Mouse (Mus musculus) forebrain, embryonic 12.5 days (tissue): Measurements from ENCODE around the gene Dhtkd1. TPM values are rescaled to one million over a fixed set of nuclear protein-coding genes. Genes with fewer than 3 reads are reported as not detected.

Experiments
- ATAC-seq: fragments of 200-750 bp; cut with Nextera tagmentation; 2 replicates; pipeline ENCODE4 v1.8.0; 2017; ENCODE audit warnings: moderate TSS enrichment; ENCODE audit not compliant: low FRiP score
- H3K27ac ChIP-seq: fragments of 300-500 bp; sonication (generic); 2 replicates; pipeline ENCODE4 v1.5.1; 2016; ENCODE audit warnings: mild to moderate bottlenecking
- H3K27me3 ChIP-seq: fragments of 300-500 bp; sonication (generic); 2 replicates; pipeline ENCODE4 v1.6.1; 2016; ENCODE audit warnings: mild to moderate bottlenecking
- H3K36me3 ChIP-seq: fragments of 300-500 bp; sonication (generic); replicated peaks from 2 replicates; pipeline ENCODE4 v1.6.1; 2016; ENCODE audit warnings: mild to moderate bottlenecking
- H3K4me1 ChIP-seq: fragments of 300-500 bp; sonication (generic); 2 replicates; pipeline ENCODE4 v1.6.1; 2016
- H3K4me2 ChIP-seq: fragments of 300-500 bp; sonication (generic); 2 replicates; pipeline ENCODE4 v1.6.1; 2016; ENCODE audit warnings: mild to moderate bottlenecking, moderate library complexity
- H3K4me3 ChIP-seq: fragments of 300-500 bp; sonication (generic); replicated peaks from 2 replicates; pipeline ENCODE4 v1.5.1; 2016; ENCODE audit warnings: mild to moderate bottlenecking
- H3K9ac ChIP-seq: fragments of 300-500 bp; sonication (generic); 2 replicates; pipeline ENCODE4 v1.6.1; 2016; ENCODE audit warnings: mild to moderate bottlenecking
- H3K9me3 ChIP-seq: fragments of 300-500 bp; sonication (generic); 2 replicates; pipeline ENCODE4 v1.6.1; 2016
- WGBS: fragments of 180-500 bp; shearing (Covaris S2); methylation state at CpG from one replicate; pipeline ENCODE4 v1.1.7; 2016; 5-methylcytosine and 5-hydroxymethylcytosine counted together
- polyA plus RNA-seq: library from polyadenylated mRNA; unstranded; fragments of >200 nt; fragmentation: Nextera tagmentation; extraction: Ambion mirVana; gene quantifications from 2 replicates; pipeline ENCODE4 v1.2.1, GENCODE M21; 2016

The Dhtkd1 gene
- polyA plus RNA-seq, 1 experiment from 2014 or later = 3.7 TPM

- H3K4me3 ChIP-seq = no peak overlapping the region
- no peaks in the 10 kb centered on the region for H3K27me3 ChIP-seq
- no peak overlapping the region for H3K27ac ChIP-seq
- 87% methylated on average over 3 of the region's 3 CpGs for WGBS
- no peaks in the 10 kb centered on the region for H3K36me3 ChIP-seq
- ATAC-seq = no peak
- peaks cover 11% of the 10 kb centered on the region for H3K4me1 ChIP-seq
- H3K9me3 ChIP-seq = no peaks in the 10 kb centered on the region
- no peak overlapping the region for H3K9ac ChIP-seq
- H3K4me2 ChIP-seq = no peak overlapping the region
Measured at GRCm38 (mm10) chr2:5946876-5947275, 4.3 kb upstream of the Dhtkd1 start.

DNA sequence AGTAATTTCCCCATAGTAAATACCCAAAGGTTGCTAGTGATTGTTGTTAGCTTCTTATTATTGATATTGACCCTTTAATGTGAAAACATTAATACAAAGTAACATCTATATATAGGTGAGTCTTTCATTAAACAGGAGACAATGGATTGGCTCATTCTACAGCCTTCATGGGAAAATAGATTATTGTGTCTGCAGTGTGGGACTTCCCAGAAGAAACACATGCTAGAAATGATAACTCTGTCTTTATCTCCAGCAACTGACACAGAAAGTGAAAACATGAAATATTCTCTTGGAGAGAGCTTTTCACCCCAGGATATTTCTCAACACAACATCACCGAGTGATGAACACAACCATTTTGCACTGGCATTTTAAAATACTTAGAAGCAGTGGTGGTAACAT is 3.0 kb upstream of the Dhtkd1 start:
- Histone ChIP-seq H3K4me1 (peaks cover 11% of the 10 kb centered on the region), H3K36me3 (no peaks in the 10 kb centered on the region), H3K4me3 (no peak overlapping the region), H3K9me3 (no peaks in the 10 kb centered on the region), H3K27ac (no peak overlapping the region), H3K9ac (no peak overlapping the region), H3K27me3 (no peaks in the 10 kb centered on the region), H3K4me2 (no peak overlapping the region)
- ATAC-seq = no peak
- 88% methylated on average over 1 of the region's 1 CpGs for WGBS

GRCm38 (mm10) chr2:5943071-5943470 is 479 bp upstream of the Dhtkd1 start:
- WGBS = 27% methylated on average over 4 of the region's 4 CpGs
- no peaks in the 10 kb centered on the region for H3K36me3 ChIP-seq
- ATAC-seq = peak; percentile 27; the same call in 1 of the 2 replicates
- H3K4me3 ChIP-seq = peak overlapping the region; percentile 56
- H3K9ac ChIP-seq = peak overlapping the region; percentile 56; the same call in 1 of the 2 replicates
- no peak overlapping the region for H3K27ac ChIP-seq
- H3K4me2 ChIP-seq = peak overlapping the region; percentile 83
- no peaks in the 10 kb centered on the region for H3K9me3 ChIP-seq
- H3K4me1 ChIP-seq = peaks cover 6% of the 10 kb centered on the region
- no peaks in the 10 kb centered on the region for H3K27me3 ChIP-seq

- no peaks in the 10 kb centered on the region for H3K27me3 ChIP-seq
- no peaks in the 10 kb centered on the region for H3K36me3 ChIP-seq
- WGBS = 60% methylated on average over 11 of the region's 11 CpGs
- ATAC-seq = peak; percentile 17; the same call in 1 of the 2 replicates
- H3K9me3 ChIP-seq = no peaks in the 10 kb centered on the region
- peaks cover 6% of the 10 kb centered on the region for H3K4me1 ChIP-seq
- H3K27ac ChIP-seq = no peak overlapping the region
- peak overlapping the region; percentile 83 for H3K4me2 ChIP-seq
- peak overlapping the region; percentile 56 for H3K4me3 ChIP-seq
- H3K9ac ChIP-seq = peak overlapping the region; percentile 56
Measured at GRCm38 (mm10) chr2:5941861-5942415, 654 bp downstream of the Dhtkd1 start.

DNA sequence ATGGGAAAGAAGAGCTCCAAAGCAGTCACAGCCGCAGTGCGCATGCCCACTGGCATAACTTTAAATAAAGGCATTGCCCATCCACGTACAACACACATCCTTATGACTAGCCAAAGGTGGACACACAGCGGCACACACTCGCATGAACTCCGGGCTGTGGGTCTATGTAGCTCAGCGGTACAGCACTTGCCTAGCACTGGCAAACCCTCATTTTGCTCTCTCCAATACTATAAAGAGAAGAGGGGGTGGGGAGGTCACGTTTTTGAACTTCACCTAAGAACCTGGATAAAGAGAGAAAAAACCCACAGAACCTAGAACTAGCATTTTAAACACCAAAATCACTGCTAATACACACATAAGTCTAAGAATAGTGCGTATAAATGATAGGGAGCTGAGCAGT is 1.7 kb downstream of the Dhtkd1 start:
- no peak for ATAC-seq
- Histone ChIP-seq H3K27ac (no peak overlapping the region), H3K4me2 (no peak overlapping the region), H3K4me3 (no peak overlapping the region), H3K9me3 (no peaks in the 10 kb centered on the region), H3K4me1 (peaks cover 6% of the 10 kb centered on the region), H3K9ac (no peak overlapping the region), H3K27me3 (no peaks in the 10 kb centered on the region), H3K36me3 (no peaks in the 10 kb centered on the region)
- 96% methylated on average over 9 of the region's 9 CpGs for WGBS

DNA sequence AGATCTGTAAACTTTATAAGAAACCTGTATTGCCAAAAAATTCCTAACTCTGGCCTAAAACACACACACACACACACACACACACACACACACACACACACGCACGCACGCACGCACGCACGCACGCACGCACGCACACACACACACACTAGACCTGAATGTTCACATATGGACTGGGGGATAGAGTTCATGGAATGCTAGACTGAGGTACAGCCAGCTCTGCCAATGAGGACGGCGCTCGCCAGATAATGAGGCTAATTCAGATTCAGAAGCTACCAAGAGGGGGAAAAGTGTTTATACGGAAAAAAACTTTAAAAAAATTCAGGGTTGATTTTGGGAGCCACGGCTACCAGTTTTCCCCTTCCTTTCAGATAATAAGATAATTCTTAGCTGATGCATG is 2.7 kb downstream of the Dhtkd1 start:
- H3K4me3 ChIP-seq = no peak overlapping the region
- no peak overlapping the region for H3K27ac ChIP-seq
- H3K9ac ChIP-seq = no peak overlapping the region
- WGBS = 87% methylated on average over 14 of the region's 14 CpGs
- peaks cover 6% of the 10 kb centered on the region for H3K4me1 ChIP-seq
- H3K36me3 ChIP-seq = no peaks in the 10 kb centered on the region
- H3K4me2 ChIP-seq = no peak overlapping the region
- H3K9me3 ChIP-seq = no peaks in the 10 kb centered on the region
- no peak for ATAC-seq
- H3K27me3 ChIP-seq = no peaks in the 10 kb centered on the region

DNA sequence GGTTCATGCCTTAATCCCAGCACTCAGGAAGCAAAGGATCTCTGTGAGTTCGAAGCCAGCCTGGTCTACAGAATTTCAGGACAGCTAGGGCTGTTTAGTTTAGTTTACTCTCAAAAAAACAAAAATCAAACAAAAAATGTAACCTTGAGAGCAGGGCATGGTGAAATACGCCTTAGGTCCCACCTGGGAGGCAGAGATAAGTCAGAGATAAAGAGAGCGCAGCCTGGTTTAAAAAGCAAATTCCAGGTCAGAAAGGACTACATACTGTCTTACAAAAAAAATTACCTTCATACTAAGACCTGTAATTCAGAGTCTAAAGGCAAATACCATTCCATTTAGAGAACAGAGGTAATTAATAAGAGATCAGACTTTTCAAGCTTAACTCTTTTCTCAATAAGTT is 3.3 kb downstream of the Dhtkd1 start:
- no peak overlapping the region for H3K4me3 ChIP-seq
- no peaks in the 10 kb centered on the region for H3K36me3 ChIP-seq
- ATAC-seq = no peak
- H3K9me3 ChIP-seq = no peaks in the 10 kb centered on the region
- H3K4me1 ChIP-seq = peaks cover 6% of the 10 kb centered on the region
- 91% methylated on average over 3 of the region's 3 CpGs for WGBS
- no peaks in the 10 kb centered on the region for H3K27me3 ChIP-seq
- H3K4me2 ChIP-seq = no peak overlapping the region
- H3K9ac ChIP-seq = no peak overlapping the region
- H3K27ac ChIP-seq = no peak overlapping the region

DNA sequence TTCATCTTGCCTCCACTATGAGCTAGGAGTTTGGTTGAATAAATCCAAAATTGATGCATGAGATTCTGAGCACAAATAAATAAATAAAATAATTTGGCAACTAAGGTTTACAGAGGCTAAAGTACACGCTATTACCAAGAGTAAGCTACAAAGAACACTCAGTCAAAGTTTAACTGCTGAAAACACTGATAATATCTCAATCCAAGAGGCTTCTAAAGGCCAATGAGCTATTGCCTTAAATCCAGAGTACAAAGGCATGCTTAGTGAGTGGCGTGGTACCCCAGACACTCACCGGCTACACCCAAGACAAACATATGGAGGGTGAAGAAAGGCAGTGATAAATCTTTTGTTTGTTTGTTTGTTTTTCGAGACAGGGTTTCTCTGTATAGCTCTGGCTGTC is 6.0 kb downstream of the Dhtkd1 start:
- no peaks in the 10 kb centered on the region for H3K9me3 ChIP-seq
- no peak overlapping the region for H3K9ac ChIP-seq
- H3K4me2 ChIP-seq = no peak overlapping the region
- WGBS = 87% methylated on average over 4 of the region's 4 CpGs
- H3K27ac ChIP-seq = no peak overlapping the region
- ATAC-seq = no peak
- H3K27me3 ChIP-seq = no peaks in the 10 kb centered on the region
- no peak overlapping the region for H3K4me3 ChIP-seq
- H3K36me3 ChIP-seq = no peaks in the 10 kb centered on the region
- no peaks in the 10 kb centered on the region for H3K4me1 ChIP-seq

DNA sequence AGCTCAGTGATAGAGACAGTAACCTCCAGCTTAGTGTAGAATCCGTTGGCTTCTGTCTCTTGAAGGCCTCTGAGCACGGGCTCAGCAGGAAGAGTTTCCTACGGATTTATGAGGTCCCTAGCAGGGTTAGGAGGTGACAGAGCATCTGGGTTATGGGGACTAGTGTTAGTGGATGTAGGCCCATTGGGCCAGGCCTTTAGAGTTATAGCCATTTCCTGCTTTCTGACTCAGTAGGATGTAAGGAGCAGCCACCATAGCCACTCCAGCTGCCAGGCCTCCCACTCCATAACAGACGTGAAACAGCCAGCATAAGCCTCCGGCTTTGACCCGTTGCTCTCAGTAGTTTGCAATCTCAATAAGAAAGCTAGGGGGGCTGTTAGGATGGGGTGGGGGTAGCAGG is 6.5 kb downstream of the Dhtkd1 start:
- no peak for ATAC-seq
- Histone ChIP-seq H3K9me3 (no peaks in the 10 kb centered on the region), H3K4me2 (no peak overlapping the region), H3K36me3 (no peaks in the 10 kb centered on the region), H3K27me3 (no peaks in the 10 kb centered on the region), H3K4me3 (no peak overlapping the region), H3K4me1 (no peaks in the 10 kb centered on the region), H3K27ac (no peak overlapping the region), H3K9ac (no peak overlapping the region)
- WGBS = 83% methylated on average over 6 of the region's 6 CpGs

GRCm38 (mm10) chr2:5934936-5935335 is 7.7 kb downstream of the Dhtkd1 start:
- Histone ChIP-seq H3K27ac (no peak overlapping the region), H3K4me3 (no peak overlapping the region), H3K27me3 (no peaks in the 10 kb centered on the region), H3K4me1 (no peaks in the 10 kb centered on the region), H3K4me2 (no peak overlapping the region), H3K9me3 (no peaks in the 10 kb centered on the region), H3K9ac (no peak overlapping the region), H3K36me3 (peaks cover 6% of the 10 kb centered on the region; the same call in 1 of the 2 replicates)
- ATAC-seq = no peak
- WGBS = 96% methylated on average over 3 of the region's 3 CpGs

DNA sequence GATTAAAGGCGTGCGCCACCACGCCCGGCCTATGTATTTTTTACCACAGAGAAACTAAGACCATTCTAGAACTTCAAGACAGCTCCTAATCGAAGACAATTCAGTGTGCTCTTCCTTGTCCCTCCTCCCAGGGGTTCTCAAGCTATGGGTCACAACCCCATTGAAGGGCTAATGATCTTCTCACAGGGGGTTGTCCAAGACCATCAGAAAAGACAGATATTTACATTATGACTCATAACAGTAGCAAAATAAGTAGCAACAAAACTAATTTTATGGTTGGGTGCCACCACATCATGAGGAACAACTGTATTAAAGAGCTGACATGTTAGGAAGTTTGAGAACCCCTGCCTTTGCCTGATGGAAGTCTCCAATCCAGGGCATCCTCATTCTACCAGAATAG is 10.7 kb downstream of the Dhtkd1 start:
- WGBS = 96% methylated on average over 5 of the region's 5 CpGs
- no peak overlapping the region for H3K4me2 ChIP-seq
- no peaks in the 10 kb centered on the region for H3K9me3 ChIP-seq
- H3K27me3 ChIP-seq = no peaks in the 10 kb centered on the region
- H3K4me1 ChIP-seq = no peaks in the 10 kb centered on the region
- no peak overlapping the region for H3K9ac ChIP-seq
- no peak for ATAC-seq
- H3K4me3 ChIP-seq = no peak overlapping the region
- peaks cover 14% of the 10 kb centered on the region; the same call in 1 of the 2 replicates for H3K36me3 ChIP-seq
- no peak overlapping the region for H3K27ac ChIP-seq

GRCm38 (mm10) chr2:5930291-5931054 is 12.1 kb downstream of the Dhtkd1 start:
- Histone ChIP-seq H3K36me3 (peaks cover 14% of the 10 kb centered on the region; the same call in 1 of the 2 replicates), H3K4me3 (no peak overlapping the region), H3K27ac (no peak overlapping the region), H3K9me3 (no peaks in the 10 kb centered on the region), H3K27me3 (no peaks in the 10 kb centered on the region), H3K4me2 (no peak overlapping the region), H3K9ac (no peak overlapping the region), H3K4me1 (no peaks in the 10 kb centered on the region)
- WGBS = 92% methylated on average over 18 of the region's 18 CpGs
- ATAC-seq = no peak

DNA sequence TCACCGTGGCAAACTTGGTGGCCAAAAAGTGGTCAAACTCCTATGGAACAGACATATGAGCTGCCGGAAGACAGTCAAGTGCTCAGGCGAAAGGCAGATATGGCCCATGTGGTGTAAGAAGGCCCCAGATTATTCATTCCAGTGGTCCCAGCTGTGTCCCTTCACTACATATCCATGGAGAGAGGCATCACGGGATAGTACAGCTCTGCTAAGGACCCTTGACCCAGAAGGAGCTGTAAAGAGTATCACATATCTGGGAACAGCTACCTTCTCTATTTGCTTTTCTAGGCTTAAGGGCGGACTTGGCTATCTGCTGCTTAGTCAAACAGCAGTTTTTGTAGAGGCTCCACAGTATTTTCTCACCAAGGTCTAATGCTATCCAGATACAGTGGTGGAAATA is 12.8 kb downstream of the Dhtkd1 start:
- Histone ChIP-seq H3K36me3 (peaks cover 14% of the 10 kb centered on the region; the same call in 1 of the 2 replicates), H3K9ac (no peak overlapping the region), H3K27ac (no peak overlapping the region), H3K4me2 (no peak overlapping the region), H3K27me3 (no peaks in the 10 kb centered on the region), H3K9me3 (no peaks in the 10 kb centered on the region), H3K4me1 (no peaks in the 10 kb centered on the region), H3K4me3 (no peak overlapping the region)
- no peak for ATAC-seq
- WGBS = 95% methylated on average over 5 of the region's 5 CpGs
